Mouse (Mus musculus): Measurements from ENCODE around the gene Ddi2. TPM values are rescaled to one million over a fixed set of nuclear protein-coding genes. Genes with fewer than 3 reads are reported as not detected.
A peak's percentile ranks its signal among the peaks of the same experiment; 100 is the strongest.

Gene Ddi2
- polyA plus RNA-seq, 1 experiment from 2014 or later, result 16.8 TPM

DNA sequence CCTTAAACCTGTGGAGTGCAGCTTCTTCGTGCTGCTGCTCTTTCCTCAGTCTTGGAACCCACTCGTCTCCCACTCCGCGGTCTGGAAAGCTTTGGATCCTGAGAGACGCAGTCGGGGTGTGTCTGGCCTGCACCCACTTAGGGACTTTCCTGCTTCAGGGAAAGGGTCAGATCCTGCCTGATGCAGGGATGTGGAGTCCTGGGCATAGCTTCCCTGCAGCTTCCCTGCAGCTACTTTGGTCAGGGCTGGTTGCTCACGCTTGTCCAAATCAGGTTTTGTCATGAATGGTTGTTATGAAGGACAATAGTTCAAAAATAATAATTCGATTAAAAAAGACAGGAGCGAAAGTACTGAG is 12.0 kb upstream of the Ddi2 start:
- ATAC-seq, result no peak; the same call in 1 of the 2 replicates
- no peak for TF ChIP-seq CTCF (IDR thresholded peaks at IDR 0.05)
- TF ChIP-seq EP300 (IDR thresholded peaks at IDR 0.05), result no peak
- Histone ChIP-seq H3K27me3 (replicated peaks; ENCODE audit: insufficient read depth, low read length) (no peaks in the 10 kb centered on the region), H3K4me2 (replicated peaks; ENCODE audit: low read depth, low read length) (peak overlapping the region; percentile 55), H3K4me3 (ENCODE audit: low read depth, low read length) (no peak overlapping the region), H3K9ac (replicated peaks; ENCODE audit: low read depth) (no peak overlapping the region), H3K27ac (ENCODE audit: low read length) (no peak overlapping the region), H3K4me1 (ENCODE audit: insufficient read depth, low read depth, low read length) (no peaks in the 10 kb centered on the region), H3K36me3 (ENCODE audit: insufficient read depth, low read length) (no peaks in the 10 kb centered on the region), H3K9me3 (ENCODE audit: low read length) (no peaks in the 10 kb centered on the region)
- WGBS, result 29% methylated on average over 9 of the region's 9 CpGs
- no peak for DNase-seq (ENCODE audit: low spot score)

DNA sequence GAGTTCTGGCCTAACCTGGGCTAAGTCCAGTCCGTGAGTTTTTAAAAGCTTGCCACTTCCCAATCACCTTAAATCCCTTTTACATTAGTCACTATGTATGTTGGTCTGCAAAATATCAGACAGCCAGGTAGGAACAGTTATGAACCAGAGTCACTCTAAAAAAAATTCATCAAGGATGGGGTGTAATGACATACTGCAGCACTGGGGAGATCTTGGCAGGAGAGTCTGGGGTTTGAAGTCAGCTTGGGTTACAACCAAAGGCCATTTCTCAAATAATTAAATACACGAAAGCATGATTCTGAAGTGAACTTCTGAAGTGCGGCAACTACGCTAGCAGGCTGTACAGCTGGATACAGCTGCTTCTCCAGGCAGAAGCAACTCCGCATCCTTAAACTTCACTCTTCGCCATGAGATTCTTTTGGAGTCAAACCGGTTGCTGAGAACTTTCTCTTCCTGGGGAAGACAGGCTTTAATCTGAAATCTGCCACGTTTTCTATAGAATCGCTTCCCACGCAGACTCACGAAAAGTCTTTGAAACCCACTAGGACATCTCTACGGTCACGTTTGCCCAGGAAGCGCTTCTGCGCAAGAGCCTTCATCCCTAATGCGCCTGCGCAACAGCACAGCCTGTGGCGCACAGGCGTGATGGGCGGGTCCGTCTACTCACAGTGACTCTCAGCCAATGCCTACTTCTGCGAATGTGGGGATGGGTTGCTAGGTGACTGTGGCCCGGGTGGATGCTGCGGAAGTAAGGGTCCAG is 11.4 kb upstream of the Ddi2 start:
- TF ChIP-seq CTCF (IDR thresholded peaks at IDR 0.05) (no peak), EP300 (IDR thresholded peaks at IDR 0.05) (no peak)
- peak overlapping the region; percentile 55 for H3K4me2 ChIP-seq (replicated peaks; ENCODE audit: low read depth, low read length)
- peak overlapping the region; percentile 23; the same call in 1 of the 2 replicates for H3K27ac ChIP-seq (ENCODE audit: low read length)
- H3K4me1 ChIP-seq (ENCODE audit: insufficient read depth, low read depth, low read length), result no peaks in the 10 kb centered on the region
- H3K27me3 ChIP-seq (replicated peaks; ENCODE audit: insufficient read depth, low read length), result no peaks in the 10 kb centered on the region
- no peak overlapping the region for H3K9ac ChIP-seq (replicated peaks; ENCODE audit: low read depth)
- DNase-seq (ENCODE audit: low spot score) (peak; percentile 95), ATAC-seq (peak; percentile 98)
- 5% methylated on average over 24 of the region's 24 CpGs for WGBS
- H3K9me3 ChIP-seq (ENCODE audit: low read length), result no peaks in the 10 kb centered on the region
- peak overlapping the region; percentile 16; the same call in 1 of the 2 replicates for H3K4me3 ChIP-seq (ENCODE audit: low read depth, low read length)
- H3K36me3 ChIP-seq (ENCODE audit: insufficient read depth, low read length), result no peaks in the 10 kb centered on the region

DNA sequence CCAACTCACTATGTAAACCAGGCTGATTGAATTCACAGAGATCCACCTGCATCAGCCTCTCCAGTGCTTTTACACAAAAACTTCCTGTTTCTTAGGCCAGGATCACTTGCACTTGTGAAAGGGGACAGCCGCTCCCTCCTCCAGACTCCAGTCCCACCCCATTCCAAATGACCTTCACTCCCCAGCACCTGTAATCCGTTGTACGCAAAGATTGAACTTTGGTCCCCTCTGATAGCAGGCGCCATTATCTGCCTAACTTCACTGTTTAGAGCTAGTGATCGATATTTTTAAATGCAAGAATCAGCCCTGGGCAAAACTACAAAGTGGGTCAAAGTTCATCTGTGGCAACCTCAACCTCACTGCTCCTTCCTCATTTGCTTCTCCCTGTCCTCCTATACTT is 8.5 kb upstream of the Ddi2 start:
- 80% methylated on average over 5 of the region's 5 CpGs for WGBS
- no peak for DNase-seq (ENCODE audit: low spot score)
- Histone ChIP-seq H3K4me3 (ENCODE audit: low read depth, low read length) (no peak overlapping the region), H3K4me1 (ENCODE audit: insufficient read depth, low read depth, low read length) (no peaks in the 10 kb centered on the region), H3K9me3 (ENCODE audit: low read length) (no peaks in the 10 kb centered on the region), H3K9ac (replicated peaks; ENCODE audit: low read depth) (no peak overlapping the region), H3K36me3 (ENCODE audit: insufficient read depth, low read length) (no peaks in the 10 kb centered on the region), H3K27me3 (replicated peaks; ENCODE audit: insufficient read depth, low read length) (no peaks in the 10 kb centered on the region), H3K27ac (ENCODE audit: low read length) (no peak overlapping the region), H3K4me2 (replicated peaks; ENCODE audit: low read depth, low read length) (no peak overlapping the region)
- no peak for TF ChIP-seq EP300 (IDR thresholded peaks at IDR 0.05)
- no peak for TF ChIP-seq CTCF (IDR thresholded peaks at IDR 0.05)
- no peak for ATAC-seq

DNA sequence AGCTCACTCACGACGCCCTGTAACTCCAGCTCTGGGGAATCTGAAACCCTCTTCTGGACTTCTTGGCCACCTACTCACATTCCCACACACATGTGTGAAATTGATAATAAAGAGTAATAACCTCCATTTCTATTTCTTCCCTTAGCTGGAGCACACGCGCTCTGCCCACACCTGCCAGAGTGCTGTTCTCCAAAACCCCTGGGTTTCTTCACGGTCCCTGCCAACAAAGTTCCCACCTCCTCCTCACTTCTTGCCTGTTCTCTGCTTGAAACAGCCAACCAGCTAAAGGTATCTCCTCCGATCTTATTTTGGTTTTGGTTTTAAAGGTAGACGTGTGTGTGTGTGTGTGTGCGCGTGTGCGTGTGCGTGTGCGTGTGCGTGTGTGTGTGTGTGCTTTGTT is 7.2 kb upstream of the Ddi2 start:
- TF ChIP-seq CTCF (IDR thresholded peaks at IDR 0.05) (no peak), EP300 (IDR thresholded peaks at IDR 0.05) (no peak)
- H3K9me3 ChIP-seq (ENCODE audit: low read length), result no peaks in the 10 kb centered on the region
- no peaks in the 10 kb centered on the region for H3K36me3 ChIP-seq (ENCODE audit: insufficient read depth, low read length)
- ATAC-seq, result no peak
- H3K9ac ChIP-seq (replicated peaks; ENCODE audit: low read depth), result no peak overlapping the region
- WGBS, result 81% methylated on average over 13 of the region's 13 CpGs
- no peaks in the 10 kb centered on the region for H3K4me1 ChIP-seq (ENCODE audit: insufficient read depth, low read depth, low read length)
- no peak overlapping the region for H3K4me2 ChIP-seq (replicated peaks; ENCODE audit: low read depth, low read length)
- H3K27ac ChIP-seq (ENCODE audit: low read length), result no peak overlapping the region
- no peak for DNase-seq (ENCODE audit: low spot score)
- no peak overlapping the region for H3K4me3 ChIP-seq (ENCODE audit: low read depth, low read length)
- no peaks in the 10 kb centered on the region for H3K27me3 ChIP-seq (replicated peaks; ENCODE audit: insufficient read depth, low read length)

DNA sequence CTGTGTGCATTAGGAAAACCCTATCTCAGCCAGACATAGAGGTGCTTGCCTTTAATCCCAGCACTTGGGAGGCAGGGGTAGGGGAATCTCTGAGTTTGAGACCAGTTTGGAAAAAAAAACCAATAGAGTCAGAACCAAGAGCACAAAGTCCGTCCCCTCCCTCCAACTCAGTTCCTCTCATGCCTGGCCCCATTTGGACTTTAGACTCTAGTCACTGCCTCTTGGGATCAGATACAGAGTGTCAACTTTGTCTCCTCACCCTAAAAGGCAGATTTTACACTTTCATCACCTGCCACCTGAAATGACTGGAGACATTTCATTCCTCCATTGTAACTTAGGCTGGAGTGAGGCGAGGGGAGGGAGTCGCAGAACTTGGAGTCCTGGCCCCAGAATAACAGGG is 6.0 kb upstream of the Ddi2 start:
- Histone ChIP-seq H3K4me1 (ENCODE audit: insufficient read depth, low read depth, low read length) (no peaks in the 10 kb centered on the region), H3K4me2 (replicated peaks; ENCODE audit: low read depth, low read length) (no peak overlapping the region), H3K27ac (ENCODE audit: low read length) (no peak overlapping the region), H3K9ac (replicated peaks; ENCODE audit: low read depth) (no peak overlapping the region), H3K27me3 (replicated peaks; ENCODE audit: insufficient read depth, low read length) (no peaks in the 10 kb centered on the region), H3K9me3 (ENCODE audit: low read length) (no peaks in the 10 kb centered on the region), H3K36me3 (ENCODE audit: insufficient read depth, low read length) (no peaks in the 10 kb centered on the region), H3K4me3 (ENCODE audit: low read depth, low read length) (no peak overlapping the region)
- no peak for DNase-seq (ENCODE audit: low spot score)
- WGBS, result 85% methylated on average over 3 of the region's 3 CpGs
- no peak for ATAC-seq
- TF ChIP-seq CTCF (IDR thresholded peaks at IDR 0.05) (no peak), EP300 (IDR thresholded peaks at IDR 0.05) (no peak)

DNA sequence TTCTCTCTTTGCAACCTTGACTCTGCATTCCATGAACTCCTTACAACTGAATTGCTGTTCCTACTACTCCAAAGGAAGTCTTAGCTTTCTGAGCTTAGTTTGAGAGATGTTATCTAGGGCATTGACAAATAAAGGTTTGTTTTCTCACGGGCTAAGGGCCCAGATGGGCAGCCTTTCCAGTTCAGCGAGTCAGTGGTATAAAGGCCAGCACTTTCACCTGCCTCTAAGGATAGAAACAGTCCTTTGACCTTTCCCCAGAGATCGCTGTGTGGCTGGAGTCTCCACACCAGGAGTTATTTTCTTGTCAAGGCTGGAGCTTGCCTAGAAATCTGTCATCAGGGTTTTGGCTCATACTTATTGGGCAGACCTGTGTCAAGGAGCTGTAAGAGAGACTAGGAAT is 2.5 kb upstream of the Ddi2 start:
- no peak overlapping the region for H3K27ac ChIP-seq (ENCODE audit: low read length)

More for the DNA sequence above, 2.5 kb upstream of the Ddi2 start:
- Histone ChIP-seq H3K27me3 (replicated peaks; ENCODE audit: insufficient read depth, low read length) (no peaks in the 10 kb centered on the region), H3K36me3 (ENCODE audit: insufficient read depth, low read length) (no peaks in the 10 kb centered on the region), H3K9ac (replicated peaks; ENCODE audit: low read depth) (no peak overlapping the region), H3K4me1 (ENCODE audit: insufficient read depth, low read depth, low read length) (peaks cover 4% of the 10 kb centered on the region; the same call in 1 of the 2 replicates), H3K9me3 (ENCODE audit: low read length) (no peaks in the 10 kb centered on the region), H3K4me2 (replicated peaks; ENCODE audit: low read depth, low read length) (no peak overlapping the region), H3K4me3 (ENCODE audit: low read depth, low read length) (no peak overlapping the region)
- ATAC-seq (no peak), DNase-seq (ENCODE audit: low spot score) (peak; percentile 44)
- WGBS, result 36% methylated on average over 3 of the region's 3 CpGs
- TF ChIP-seq EP300 (IDR thresholded peaks at IDR 0.05) (no peak), CTCF (IDR thresholded peaks at IDR 0.05) (no peak)

Measured in lung, postnatal 0 days (tissue).